Mouse (Mus musculus) ES-Bruce4 (cell line): Measurements from ENCODE around the gene Olfml3. TPM values are rescaled to one million over a fixed set of nuclear protein-coding genes. Genes with fewer than 3 reads are reported as not detected.
A peak's percentile ranks its signal among the peaks of the same experiment; 100 is the strongest.

Source experiments
- H3K27ac ChIP-seq: 2 replicates; pipeline ENCODE4 v1.5.1; 2012; ENCODE audit warnings: low read length, inconsistent platforms; ENCODE audit not compliant: insufficient read depth
- H3K27me3 ChIP-seq: 2 replicates; pipeline ENCODE4 v1.6.1; 2012; ENCODE audit warnings: mild to moderate bottlenecking, low read length, inconsistent platforms; ENCODE audit not compliant: control insufficient read depth, poor library complexity, insufficient read depth, severe bottlenecking
- H3K36me3 ChIP-seq: 2 replicates; pipeline ENCODE4 v1.6.1; 2012; ENCODE audit warnings: inconsistent platforms, mild to moderate bottlenecking, low read length, moderate library complexity; ENCODE audit not compliant: control insufficient read depth, poor library complexity, insufficient read depth, severe bottlenecking
- H3K4me1 ChIP-seq: one replicate; pipeline ENCODE4 v1.8.1; 2011; ENCODE audit warnings: low read length; ENCODE audit not compliant: control insufficient read depth, insufficient read depth
- H3K4me3 ChIP-seq: 2 replicates; pipeline ENCODE4 v1.5.1; 2011; ENCODE audit warnings: low read depth, mild to moderate bottlenecking, low read length
- H3K9ac ChIP-seq: 2 replicates; pipeline ENCODE4 v1.6.1; 2012; ENCODE audit warnings: low read depth, mild to moderate bottlenecking, inconsistent platforms; ENCODE audit not compliant: poor library complexity, severe bottlenecking
- H3K9me3 ChIP-seq: replicated peaks from 2 replicates; pipeline ENCODE4 v1.6.1; 2012; ENCODE audit warnings: mild to moderate bottlenecking, low read length, inconsistent platforms; ENCODE audit not compliant: control insufficient read depth, poor library complexity, insufficient read depth, severe bottlenecking
- CTCF ChIP-seq: IDR thresholded peaks from one replicate; pipeline ENCODE4 v1.8.1; 2011; ENCODE audit warnings: low read depth, low read length
- EP300 ChIP-seq: IDR thresholded peaks from 2 replicates; pipeline ENCODE4 v1.6.1; 2011; ENCODE audit warnings: low read depth, low read length; ENCODE audit not compliant: insufficient read depth
- POLR2A ChIP-seq: IDR thresholded peaks from one replicate; pipeline ENCODE4 v1.8.1; 2011; ENCODE audit warnings: low read length; ENCODE audit not compliant: insufficient read depth
- polyA plus RNA-seq: library from polyadenylated mRNA; stranded (reverse); fragments of >200 nt; gene quantifications from 2 replicates; pipeline ENCODE4 v1.2.4, GENCODE M21; 2011; ENCODE audit warnings: low read depth; ENCODE audit not compliant: missing spikeins, insufficient read depth, insufficient read length

Gene Olfml3
- polyA plus RNA-seq, 1 experiment: 0.87 TPM

DNA sequence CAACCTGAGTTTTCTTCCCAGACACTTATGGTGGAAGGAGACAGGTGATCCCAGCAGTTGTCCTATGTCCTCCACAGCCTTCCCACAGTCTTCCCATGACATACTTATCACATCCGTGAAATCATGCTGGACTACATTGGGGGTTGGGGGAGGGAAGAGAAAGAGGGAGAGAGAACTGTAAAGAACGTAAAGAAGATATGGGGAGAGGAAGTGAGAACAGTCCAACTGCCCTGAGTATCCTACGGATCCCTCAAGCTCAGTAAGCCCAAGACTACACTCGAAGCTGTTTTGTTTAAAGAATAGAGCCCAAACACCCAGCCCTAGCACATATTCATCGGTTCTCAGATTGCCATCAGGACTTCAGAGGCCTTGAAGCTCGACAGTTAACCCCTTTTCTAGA, 40.9 kb upstream of the Olfml3 start:
- no peak overlapping the region for H3K4me3 ChIP-seq
- H3K36me3 ChIP-seq: peaks cover 10% of the 10 kb centered on the region
- H3K27ac ChIP-seq: no peak overlapping the region
- no peaks in the 10 kb centered on the region for H3K9me3 ChIP-seq
- TF ChIP-seq EP300 (no peak), CTCF (no peak), POLR2A (no peak)
- H3K27me3 ChIP-seq: no peaks in the 10 kb centered on the region
- peaks cover 2% of the 10 kb centered on the region for H3K4me1 ChIP-seq
- H3K9ac ChIP-seq: no peak overlapping the region

DNA sequence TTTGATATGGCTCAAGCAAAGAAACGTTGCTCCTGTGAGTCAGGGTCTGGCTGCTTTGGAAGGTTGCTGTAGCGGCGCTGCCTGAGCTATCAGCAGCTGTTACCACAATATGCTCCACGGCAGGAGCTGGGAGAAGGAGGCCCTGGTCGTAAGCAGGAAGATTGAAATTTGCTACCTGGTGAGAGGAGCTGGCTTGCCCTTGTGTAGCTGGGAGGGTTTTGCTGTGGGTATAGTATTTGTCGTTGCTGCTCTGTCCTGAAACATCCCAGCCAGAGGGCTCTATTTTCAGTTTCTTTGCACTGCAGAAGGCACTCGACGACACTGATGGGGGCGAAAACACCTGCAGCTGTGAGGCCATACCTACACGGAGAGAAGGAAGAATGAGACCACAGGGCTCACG, 40.1 kb upstream of the Olfml3 start:
- TF ChIP-seq EP300: no peak
- no peak for TF ChIP-seq POLR2A
- no peak for TF ChIP-seq CTCF
- no peak overlapping the region for H3K9ac ChIP-seq
- H3K27ac ChIP-seq: no peak overlapping the region
- peaks cover 10% of the 10 kb centered on the region for H3K36me3 ChIP-seq
- H3K4me1 ChIP-seq: no peaks in the 10 kb centered on the region
- H3K4me3 ChIP-seq: no peak overlapping the region
- H3K9me3 ChIP-seq: no peaks in the 10 kb centered on the region
- H3K27me3 ChIP-seq: no peaks in the 10 kb centered on the region

DNA sequence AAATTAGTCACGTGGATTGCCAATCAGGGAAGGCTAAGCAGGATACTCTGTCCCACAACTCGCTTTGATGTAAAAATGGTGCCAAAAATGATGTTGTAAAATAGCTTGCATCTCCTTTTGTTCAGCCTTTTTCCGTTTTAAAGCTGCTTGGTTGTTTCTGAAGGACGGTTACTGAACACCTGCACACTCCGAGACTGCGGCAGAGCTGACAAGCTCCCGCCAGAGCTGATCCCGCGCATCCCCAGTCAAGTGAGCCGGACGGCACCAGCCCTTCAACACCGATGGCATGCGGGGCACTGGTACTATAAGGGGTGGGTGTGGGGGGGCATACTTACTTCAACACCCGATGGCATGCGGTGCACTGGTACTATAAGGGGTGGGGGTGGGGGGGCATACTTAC, 36.2 kb upstream of the Olfml3 start:
- H3K9ac ChIP-seq: no peak overlapping the region
- H3K4me3 ChIP-seq: no peak overlapping the region
- no peaks in the 10 kb centered on the region for H3K27me3 ChIP-seq
- no peak overlapping the region for H3K27ac ChIP-seq
- H3K36me3 ChIP-seq: peaks cover 14% of the 10 kb centered on the region
- H3K4me1 ChIP-seq: peaks cover 6% of the 10 kb centered on the region
- TF ChIP-seq EP300 (no peak), POLR2A (no peak), CTCF (no peak)
- no peaks in the 10 kb centered on the region for H3K9me3 ChIP-seq

DNA sequence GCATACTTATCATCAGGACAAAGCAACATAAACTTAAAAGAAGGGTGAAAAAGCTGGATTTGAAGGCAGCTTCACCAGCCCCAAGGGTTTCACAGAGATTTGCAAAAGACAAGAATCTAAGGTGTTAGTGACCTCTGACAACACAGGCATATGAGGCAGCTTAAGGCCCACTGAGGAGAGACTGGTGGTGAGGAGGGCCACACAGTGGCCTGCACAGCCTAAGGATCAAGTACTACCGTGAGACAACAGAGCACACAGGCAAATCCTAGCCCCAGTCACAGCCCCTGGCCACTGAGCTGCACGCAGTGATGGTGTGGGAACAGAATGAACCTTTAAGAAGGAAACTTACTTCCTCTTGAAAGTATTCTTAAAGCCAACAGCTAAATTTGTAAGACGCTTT, 35.7 kb upstream of the Olfml3 start:
- Histone ChIP-seq H3K9ac (no peak overlapping the region), H3K27ac (no peak overlapping the region), H3K4me3 (no peak overlapping the region), H3K9me3 (no peaks in the 10 kb centered on the region), H3K4me1 (peaks cover 6% of the 10 kb centered on the region), H3K36me3 (peaks cover 17% of the 10 kb centered on the region), H3K27me3 (no peaks in the 10 kb centered on the region)
- TF ChIP-seq EP300: no peak
- TF ChIP-seq CTCF: no peak
- TF ChIP-seq POLR2A: no peak

DNA sequence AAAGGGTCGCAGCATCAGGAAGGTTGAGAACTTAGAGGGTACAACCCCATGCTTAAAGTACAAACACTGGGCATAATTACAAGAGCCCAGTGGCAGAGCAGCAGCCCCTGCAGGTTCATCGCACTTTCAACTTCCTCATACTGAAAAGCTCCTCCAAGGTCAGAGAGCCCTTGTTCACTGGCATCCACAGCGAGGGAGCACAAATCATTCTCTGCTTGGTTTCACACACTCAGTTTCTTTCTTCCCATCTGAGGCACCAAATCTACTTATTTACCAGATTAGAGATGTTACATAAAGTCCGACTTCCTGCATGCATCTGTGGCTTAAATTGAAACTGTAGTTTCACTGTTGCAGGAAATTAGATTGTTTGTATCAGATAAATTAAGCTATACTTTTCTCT, 35.0 kb upstream of the Olfml3 start:
- Histone ChIP-seq H3K4me1 (peaks cover 6% of the 10 kb centered on the region), H3K4me3 (no peak overlapping the region), H3K9ac (no peak overlapping the region), H3K27ac (no peak overlapping the region), H3K27me3 (no peaks in the 10 kb centered on the region), H3K36me3 (peaks cover 16% of the 10 kb centered on the region), H3K9me3 (no peaks in the 10 kb centered on the region)
- TF ChIP-seq POLR2A: no peak
- TF ChIP-seq CTCF: no peak
- no peak for TF ChIP-seq EP300

DNA sequence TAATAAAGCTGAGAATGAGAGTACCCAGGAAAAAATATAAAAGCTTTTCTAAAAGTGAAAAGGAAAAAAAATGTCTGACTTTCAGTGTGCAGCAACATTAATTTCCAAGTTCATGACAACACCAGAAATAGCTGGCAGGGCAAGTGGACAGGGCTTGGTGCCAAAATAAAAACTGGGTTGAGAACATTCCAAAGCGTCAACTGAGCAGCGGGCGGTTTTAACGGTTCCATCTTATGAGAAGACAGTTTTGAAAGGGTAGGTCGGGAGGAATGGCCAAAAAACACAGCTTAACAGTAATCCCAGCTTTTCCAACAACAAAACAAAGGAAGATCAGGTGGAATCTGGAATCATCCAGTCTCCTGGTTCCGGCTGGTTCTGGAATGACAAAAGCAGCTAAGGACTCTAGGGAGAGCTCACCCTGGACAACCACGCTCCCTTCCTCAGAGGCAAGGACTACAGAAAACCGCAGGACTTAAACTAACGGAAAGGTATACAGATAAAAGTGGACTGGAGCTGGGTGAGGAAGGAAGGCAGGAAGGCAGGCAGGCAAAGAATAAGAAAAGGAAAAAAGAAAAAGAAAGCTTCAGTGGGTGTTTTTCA, 33.8 kb upstream of the Olfml3 start:
- Histone ChIP-seq H3K27me3 (no peaks in the 10 kb centered on the region), H3K4me3 (no peak overlapping the region), H3K36me3 (peaks cover 7% of the 10 kb centered on the region), H3K9me3 (no peaks in the 10 kb centered on the region), H3K4me1 (peaks cover 7% of the 10 kb centered on the region), H3K27ac (peak overlapping the region; percentile 83), H3K9ac (no peak overlapping the region)
- no peak for TF ChIP-seq POLR2A
- TF ChIP-seq EP300: peak; percentile 67
- no peak for TF ChIP-seq CTCF
